In the genomic region with DNA sequence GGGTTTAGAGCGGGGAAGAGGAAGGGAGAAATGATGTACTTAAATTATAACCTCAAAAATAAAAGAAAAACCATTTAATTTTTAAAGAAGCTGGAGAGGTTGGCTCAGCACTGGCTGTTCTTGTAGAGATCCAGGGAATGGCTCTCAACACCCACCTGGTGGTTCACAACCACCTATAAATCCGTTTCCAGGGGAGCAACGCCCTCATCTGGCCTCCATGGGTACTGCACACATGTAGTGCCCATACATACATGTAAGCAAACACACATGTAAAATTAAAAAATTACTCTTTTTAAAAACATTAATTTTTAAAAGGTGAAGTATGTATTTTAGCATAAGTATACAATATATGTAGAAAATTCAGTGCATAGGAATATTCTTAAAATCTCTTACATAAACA, we compare ENCODE assay signal across 29 mouse cellular contexts. TPM values are rescaled to one million over a fixed set of nuclear protein-coding genes. Genes with fewer than 3 reads are reported as not detected.
A peak's percentile ranks its signal among the peaks of the same experiment; 100 is the strongest.
DNase-seq lines count a peak whose midpoint lies in the region; ATAC-seq and TF ChIP-seq lines count a peak whose summit lies in the region.
"Had no signal": no experiment of that assay in that cellular context is flagged by ENCODE, and none has a peak within 500 bp of the region (broad histone marks: within the 10 kb centered on the region; RNA-seq: fewer than 3 reads in every experiment).

No protein-coding gene starts in this region.

- H3K4me3 ChIP-seq in intestine, postnatal 0 days (ENCODE audit: low read depth, low read length) = no peak overlapping the region
- no peak overlapping the region for H3K4me3 ChIP-seq in intestine, embryonic 15.5 days (replicated peaks)
- no peak overlapping the region for H3K4me3 ChIP-seq in lung, postnatal 0 days (ENCODE audit: low read depth, low read length)
- no peak overlapping the region for H3K4me3 ChIP-seq in stomach, postnatal 0 days (ENCODE audit: low read depth, low read length)
- H3K4me3 ChIP-seq: heart, embryonic 13.5 days; liver, embryonic 15.5 days; lung, embryonic 15.5 days; midbrain, embryonic 15.5 days had no signal

- TF ChIP-seq CTCF in intestine, postnatal 0 days (IDR thresholded peaks at IDR 0.05; ENCODE audit: low read depth) = peak; percentile 14; the same call in 1 of the 2 replicates
- TF ChIP-seq CTCF in lung, postnatal 0 days (IDR thresholded peaks at IDR 0.05) = 0 out of 2 replicates have a peak, but pooled peaks have one; percentile 10
- peak; percentile 35; the same call in 1 of the 2 replicates for TF ChIP-seq CTCF in stomach, postnatal 0 days (IDR thresholded peaks at IDR 0.05; ENCODE audit: low read depth)

- ATAC-seq in intestine, postnatal 0 days = no peak
- no peak for ATAC-seq in intestine, embryonic 15.5 days
- ATAC-seq in lung, postnatal 0 days = no peak
- no peak for ATAC-seq in stomach, postnatal 0 days (ENCODE audit: low FRiP score, low TSS enrichment)
- ATAC-seq: forebrain, embryonic 14.5 days; hindbrain, embryonic 16.5 days; intestine, embryonic 16.5 days; midbrain, embryonic 15.5 days had no signal

- DNase-seq in lung, postnatal 0 days (ENCODE audit: low spot score) = no peak
- DNase-seq in lung, postnatal 10 days = no peak
- peak; percentile 52 for DNase-seq in ZHBTc4 (ENCODE audit: low read depth, low spot score)
- DNase-seq in stomach, postnatal 0 days (ENCODE audit: low spot score) = no peak
- DNase-seq in thymus, postnatal 25 days = no peak
- DNase-seq: adrenal gland, postnatal 10 days; B cell, adult 2 months; cerebellum, adult 11 months; cerebellum, adult 9-10 months; cerebellum, postnatal 36 days; heart, postnatal 10 days; kidney, postnatal 36 days; liver; right cerebral cortex, adult 18-20 months had no signal

- no peaks in the 10 kb centered on the region for H3K27me3 ChIP-seq in intestine, postnatal 0 days (replicated peaks; ENCODE audit: control insufficient read depth, insufficient read depth, low read length)
- H3K27me3 ChIP-seq in intestine, embryonic 15.5 days (replicated peaks) = no peaks in the 10 kb centered on the region
- H3K27me3 ChIP-seq in lung, postnatal 0 days (replicated peaks; ENCODE audit: insufficient read depth, low read length) = no peaks in the 10 kb centered on the region
- H3K27me3 ChIP-seq in stomach, postnatal 0 days (ENCODE audit: control insufficient read depth, insufficient read depth, low read length) = no peaks in the 10 kb centered on the region
- H3K27me3 ChIP-seq: lung, embryonic 15.5 days; midbrain, embryonic 15.5 days had no signal

- no peak overlapping the region for H3K4me2 ChIP-seq in intestine, postnatal 0 days (replicated peaks; ENCODE audit: low read depth)
- H3K4me2 ChIP-seq in intestine, embryonic 15.5 days (replicated peaks) = no peak overlapping the region
- H3K4me2 ChIP-seq in lung, postnatal 0 days (replicated peaks; ENCODE audit: low read depth, low read length) = no peak overlapping the region
- H3K4me2 ChIP-seq in stomach, postnatal 0 days (replicated peaks; ENCODE audit: low read depth) = no peak overlapping the region
- H3K4me2 ChIP-seq: heart, embryonic 13.5 days; liver, embryonic 15.5 days; lung, embryonic 15.5 days; midbrain, embryonic 15.5 days had no signal

- H3K4me1 ChIP-seq in intestine, postnatal 0 days (replicated peaks; ENCODE audit: control insufficient read depth, insufficient read depth, low read length) = no peaks in the 10 kb centered on the region; the same call in 1 of the 2 replicates
- H3K4me1 ChIP-seq in intestine, embryonic 15.5 days (replicated peaks) = peaks cover 12% of the 10 kb centered on the region; the same call in 1 of the 2 replicates
- no peaks in the 10 kb centered on the region for H3K4me1 ChIP-seq in lung, postnatal 0 days (ENCODE audit: insufficient read depth, low read depth, low read length)
- no peaks in the 10 kb centered on the region for H3K4me1 ChIP-seq in stomach, postnatal 0 days (replicated peaks; ENCODE audit: control insufficient read depth, insufficient read depth)
- H3K4me1 ChIP-seq: lung, embryonic 15.5 days; midbrain, embryonic 15.5 days had no signal

- H3K36me3 ChIP-seq in intestine, postnatal 0 days (ENCODE audit: control insufficient read depth, insufficient read depth) = no peaks in the 10 kb centered on the region
- no peaks in the 10 kb centered on the region for H3K36me3 ChIP-seq in intestine, embryonic 15.5 days
- no peaks in the 10 kb centered on the region for H3K36me3 ChIP-seq in lung, postnatal 0 days (ENCODE audit: insufficient read depth, low read length)
- no peaks in the 10 kb centered on the region for H3K36me3 ChIP-seq in stomach, postnatal 0 days (ENCODE audit: control insufficient read depth, insufficient read depth, low read length)
- H3K36me3 ChIP-seq: heart, embryonic 13.5 days; liver, embryonic 15.5 days; lung, embryonic 15.5 days; midbrain, embryonic 15.5 days had no signal

- H3K9me3 ChIP-seq in intestine, postnatal 0 days (ENCODE audit: control insufficient read depth) = no peaks in the 10 kb centered on the region
- no peaks in the 10 kb centered on the region for H3K9me3 ChIP-seq in intestine, embryonic 15.5 days
- H3K9me3 ChIP-seq in lung, postnatal 0 days (ENCODE audit: low read length) = no peaks in the 10 kb centered on the region
- no peaks in the 10 kb centered on the region for H3K9me3 ChIP-seq in stomach, postnatal 0 days (ENCODE audit: control insufficient read depth, low read length)
- H3K9me3 ChIP-seq: heart, embryonic 13.5 days; liver, embryonic 15.5 days; lung, embryonic 15.5 days; midbrain, embryonic 15.5 days had no signal

- WGBS in intestine, postnatal 0 days = 63% methylated on average over 3 of the region's 3 CpGs
- 72% methylated on average over 3 of the region's 3 CpGs for WGBS in intestine, embryonic 15.5 days
- 59% methylated on average over 3 of the region's 3 CpGs for WGBS in lung, postnatal 0 days
- WGBS in stomach, postnatal 0 days = 53% methylated on average over 3 of the region's 3 CpGs

- no peak for TF ChIP-seq EP300 in lung, postnatal 0 days (IDR thresholded peaks at IDR 0.05)
- TF ChIP-seq EP300 in stomach, postnatal 0 days (optimal IDR thresholded peaks at IDR 0.05) = no peak

- H3K9ac ChIP-seq in intestine, postnatal 0 days (ENCODE audit: low read depth, low read length) = no peak overlapping the region
- H3K9ac ChIP-seq in intestine, embryonic 15.5 days = no peak overlapping the region
- H3K9ac ChIP-seq in lung, postnatal 0 days (replicated peaks; ENCODE audit: low read depth) = no peak overlapping the region
- H3K9ac ChIP-seq in stomach, postnatal 0 days (ENCODE audit: low read length) = no peak overlapping the region
- H3K9ac ChIP-seq: heart, embryonic 13.5 days; liver, embryonic 15.5 days; lung, embryonic 15.5 days; midbrain, embryonic 15.5 days had no signal

- no peak overlapping the region for H3K27ac ChIP-seq in intestine, postnatal 0 days (ENCODE audit: low read depth, low read length)
- no peak overlapping the region for H3K27ac ChIP-seq in intestine, embryonic 15.5 days
- no peak overlapping the region for H3K27ac ChIP-seq in lung, postnatal 0 days (ENCODE audit: low read length)
- no peak overlapping the region for H3K27ac ChIP-seq in stomach, postnatal 0 days (replicated peaks)
- H3K27ac ChIP-seq: heart, embryonic 13.5 days; liver, embryonic 15.5 days; lung, embryonic 15.5 days; midbrain, embryonic 15.5 days had no signal

RNA-seq across cellular contexts. Expression of a gene that starts 16.3 kb away (rescaled TPM):
- 4.9 TPM in 2 replicates for polyA plus RNA-seq in intestine, postnatal 0 days (2015; fragmentation: Nextera tagmentation; extraction: Ambion mirVana)
- 24.8 and 27.0 TPM in 2 replicates for polyA plus RNA-seq in intestine, embryonic 15.5 days (2015; fragmentation: Nextera tagmentation; extraction: Ambion mirVana)
- polyA plus RNA-seq in lung, postnatal 0 days (2015; fragmentation: Nextera tagmentation; extraction: Ambion mirVana) = 6.2 and 6.9 TPM in 2 replicates
- 5.1 and 5.3 TPM in 2 replicates for polyA plus RNA-seq in stomach, postnatal 0 days (2015; fragmentation: Nextera tagmentation; extraction: Ambion mirVana)

RNA-seq across cellular contexts. Expression of a gene that starts 18.5 kb away (rescaled TPM):
- polyA plus RNA-seq in intestine, postnatal 0 days (2015; fragmentation: Nextera tagmentation; extraction: Ambion mirVana) = 30.9 and 32.3 TPM in 2 replicates
- polyA plus RNA-seq in intestine, embryonic 15.5 days (2015; fragmentation: Nextera tagmentation; extraction: Ambion mirVana) = 0.09 and 0.25 TPM in 2 replicates
- polyA plus RNA-seq in lung, postnatal 0 days (2015; fragmentation: Nextera tagmentation; extraction: Ambion mirVana) = not detected in 2 replicates
- not detected in 2 replicates for polyA plus RNA-seq in stomach, postnatal 0 days (2015; fragmentation: Nextera tagmentation; extraction: Ambion mirVana)
- polyA plus RNA-seq: embryonic facial prominence, embryonic 11.5 days; forebrain, embryonic 14.5 days; heart, embryonic 13.5 days; hindbrain, embryonic 11.5 days; hindbrain, embryonic 16.5 days; kidney, embryonic 14.5 days; limb, embryonic 11.5 days; liver, embryonic 15.5 days; lung, embryonic 15.5 days; midbrain, embryonic 15.5 days; neural tube, embryonic 11.5 days; spleen, adult 2 months had no signal

RNA-seq across cellular contexts. Expression of a gene that starts 34.3 kb away (rescaled TPM):
- 6.4 and 6.6 TPM in 2 replicates for polyA plus RNA-seq in intestine, postnatal 0 days (2015; fragmentation: Nextera tagmentation; extraction: Ambion mirVana)
- polyA plus RNA-seq in intestine, embryonic 15.5 days (2015; fragmentation: Nextera tagmentation; extraction: Ambion mirVana) = 7.4 and 7.9 TPM in 2 replicates
- 9.4 and 9.8 TPM in 2 replicates for polyA plus RNA-seq in lung, postnatal 0 days (2015; fragmentation: Nextera tagmentation; extraction: Ambion mirVana)
- 4.6 and 5.1 TPM in 2 replicates for polyA plus RNA-seq in stomach, postnatal 0 days (2015; fragmentation: Nextera tagmentation; extraction: Ambion mirVana)

Comparison
In these comparisons a context has a peak if more than half of its experiments do, and no peak if none do; other contexts are left out.
1. RNA of a gene that starts 18.5 kb away (polyA plus RNA-seq): 30.9 to 32.3 TPM in intestine, postnatal 0 days; 0.09 to 0.25 TPM in intestine, embryonic 15.5 days, not detected in lung, postnatal 0 days and not detected in stomach, postnatal 0 days; every median in the first group is over 10 times any median in the second.
2. Peak in every context shown above with its lines, with median percentiles within 50 percentile points of each other: CTCF ChIP-seq.